Comparison of ENCODE assay signal across 24 mouse cellular contexts in the genomic region with DNA sequence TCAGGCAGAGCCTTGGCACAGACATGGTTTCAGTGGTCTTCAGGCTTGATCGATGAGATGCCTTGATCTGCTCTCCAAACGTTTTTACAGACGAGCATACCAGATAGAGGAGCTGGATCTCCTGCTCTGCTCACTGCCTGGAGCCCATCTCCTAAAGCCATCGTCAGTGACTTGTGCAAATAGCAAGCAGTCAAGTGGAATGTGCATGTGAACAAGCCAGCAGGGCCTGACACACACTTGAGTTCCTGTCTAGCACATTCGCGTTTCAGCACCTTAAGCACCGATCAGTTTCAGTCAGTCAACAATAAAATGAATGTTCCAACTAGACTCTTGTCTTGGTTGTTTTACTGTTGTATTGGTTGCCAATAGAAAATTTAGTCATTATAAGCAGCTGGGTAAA. TPM values are rescaled to one million over a fixed set of nuclear protein-coding genes. Genes with fewer than 3 reads are reported as not detected.
"Had no signal": no experiment of that assay in that cellular context is flagged by ENCODE, and none has a peak within 500 bp of the region (broad histone marks: within the 10 kb centered on the region; RNA-seq: fewer than 3 reads in every experiment).

No protein-coding gene starts in this region.

- H3K4me2 ChIP-seq: heart, embryonic 12.5 days; hindbrain, embryonic 12.5 days; hindbrain, embryonic 14.5 days; intestine, embryonic 15.5 days; limb, embryonic 12.5 days had no signal

- H3K9me3 ChIP-seq: heart, embryonic 10.5 days; heart, embryonic 12.5 days; hindbrain, embryonic 10.5 days; hindbrain, embryonic 12.5 days; intestine, embryonic 15.5 days; limb, embryonic 10.5 days; limb, embryonic 12.5 days had no signal

- ATAC-seq: hindbrain, embryonic 16.5 days; inflammation-experienced regulatory T-cells, adult 6 months; intestine, embryonic 15.5 days; intestine, postnatal 0 days had no signal

- H3K4me3 ChIP-seq: gastrocnemius, adult 2 months; heart, embryonic 10.5 days; heart, embryonic 12.5 days; hindbrain, embryonic 10.5 days; hindbrain, embryonic 12.5 days; intestine, embryonic 15.5 days; layer of hippocampus, adult 2 months; left cerebral cortex, adult 2 months; limb, embryonic 10.5 days; limb, embryonic 12.5 days had no signal

- DNase-seq: gastrocnemius, adult 2 months; gastrocnemius, postnatal 10 days; gastrocnemius, postnatal 25 days; heart, adult 18-20 months; heart, postnatal 10 days; heart, postnatal 4 days; kidney, adult 18-20 months; kidney, adult 8-10 months; kidney, postnatal 10 days; kidney, postnatal 25 days; kidney, postnatal 4 days had no signal

- H3K4me1 ChIP-seq: heart, embryonic 12.5 days; intestine, embryonic 15.5 days; limb, embryonic 10.5 days had no signal

- H3K27me3 ChIP-seq: intestine, embryonic 15.5 days had no signal

- H3K36me3 ChIP-seq: heart, embryonic 10.5 days; heart, embryonic 12.5 days; hindbrain, embryonic 10.5 days; hindbrain, embryonic 12.5 days; intestine, embryonic 15.5 days; limb, embryonic 10.5 days; limb, embryonic 12.5 days had no signal

- H3K9ac ChIP-seq: heart, embryonic 12.5 days; hindbrain, embryonic 12.5 days; hindbrain, embryonic 14.5 days; intestine, embryonic 15.5 days; limb, embryonic 12.5 days had no signal

- H3K27ac ChIP-seq: gastrocnemius, adult 2 months; heart, embryonic 10.5 days; hindbrain, embryonic 10.5 days; hindbrain, embryonic 12.5 days; hindbrain, embryonic 14.5 days; intestine, embryonic 15.5 days; layer of hippocampus, adult 2 months; left cerebral cortex, adult 2 months; limb, embryonic 10.5 days; limb, embryonic 12.5 days had no signal

RNA-seq across cellular contexts. Expression of gene Hsf5, which starts 42.3 kb away (rescaled TPM):
- polyA plus RNA-seq: intestine, postnatal 0 days had no signal
